Mouse (Mus musculus) A20 (cell line): ENCODE measurements around the gene Coasy.

Source experiments
- DNase-seq: peaks from one replicate; pipeline ENCODE4 v3.0.0-alpha.2; 2011; ENCODE audit warnings: low read depth, low spot score

The Coasy gene

DNA sequence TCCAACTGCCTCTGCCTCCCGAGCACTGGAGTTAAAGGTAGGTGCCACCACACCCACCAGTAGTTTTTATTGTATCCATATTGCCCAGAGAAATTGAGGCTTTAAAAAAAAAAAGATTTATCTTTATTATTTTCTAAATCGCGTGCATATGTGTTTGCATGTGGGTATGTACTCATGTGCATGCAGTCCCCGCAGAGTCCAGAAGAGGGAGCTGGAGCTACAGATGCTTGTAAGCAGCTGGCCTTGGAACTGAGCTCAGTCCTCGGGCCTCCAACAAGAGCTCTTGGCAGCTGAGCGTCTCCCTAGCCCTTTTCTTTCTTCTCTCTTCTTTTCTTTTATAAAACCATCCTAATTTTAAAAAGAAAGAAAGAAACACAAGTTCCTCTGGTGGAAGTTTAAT lies 49.3 kb downstream of the Coasy start:
- DNase-seq: peak; percentile 72

DNA sequence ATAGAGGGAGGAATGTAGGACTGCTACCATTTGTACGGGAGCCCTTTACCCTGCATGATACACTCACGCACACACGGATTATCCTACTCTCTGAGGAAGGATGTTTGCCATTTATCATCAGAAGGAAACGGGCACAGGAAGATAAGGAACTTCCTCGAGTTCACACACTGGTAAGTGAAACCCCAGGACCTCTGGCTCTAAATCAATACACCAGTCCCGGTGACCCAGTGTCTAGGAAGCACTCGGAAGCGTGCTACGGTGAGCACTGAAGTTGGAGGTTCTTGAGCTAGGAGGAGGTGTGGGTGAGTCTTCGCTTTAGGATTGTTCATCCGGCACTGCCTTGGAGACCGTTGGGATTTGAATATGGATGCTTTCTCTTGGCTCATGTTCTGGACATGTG lies 50.7 kb downstream of the Coasy start:
- DNase-seq: no peak

DNA sequence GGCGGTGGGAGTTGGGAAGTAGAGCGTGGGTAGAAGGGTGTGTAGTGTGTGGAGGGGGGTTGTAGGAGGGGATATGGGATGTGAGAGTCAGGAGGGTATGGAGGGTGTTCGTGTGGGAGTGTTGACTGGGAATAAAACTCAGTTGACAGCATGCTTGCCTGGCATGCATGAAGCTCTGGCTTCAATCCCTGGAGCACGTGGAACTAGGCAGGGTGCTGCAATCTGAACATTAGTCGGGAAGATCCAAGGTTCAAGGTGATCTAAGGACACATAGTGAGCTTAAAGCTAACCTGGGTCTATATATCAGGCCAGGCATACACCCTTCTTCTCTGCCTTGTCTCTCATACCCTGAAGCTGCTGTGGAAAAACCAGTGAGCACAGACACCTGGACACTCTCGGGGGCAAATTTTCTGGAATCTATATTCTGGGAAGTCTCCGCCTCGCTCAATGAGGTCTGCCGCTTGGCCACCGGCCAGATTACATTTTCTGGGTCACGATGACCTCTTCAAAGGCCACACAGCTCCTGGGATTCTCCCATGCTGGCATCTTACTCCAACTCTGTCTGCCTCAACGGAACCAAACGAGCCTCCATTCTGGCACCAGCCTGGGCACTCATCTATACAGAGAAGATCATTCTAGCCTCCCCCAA lies 52.0 kb downstream of the Coasy start:
- no peak for DNase-seq
